Mouse (Mus musculus): ENCODE data around the gene Tspan5. TPM values are rescaled to one million over a fixed set of nuclear protein-coding genes. Genes with fewer than 3 reads are reported as not detected.

Gene Tspan5
- polyA plus RNA-seq, 1 experiment: 3.9 TPM

GRCm38 (mm10) chr3:138770650-138771331 lies 28.8 kb downstream of the Tspan5 start:
- 88% methylated on average over 10 of the region's 10 CpGs for WGBS
- Histone ChIP-seq H3K36me3 (ENCODE audit: control insufficient read depth, insufficient read depth, low read length) (no peaks in the 10 kb centered on the region), H3K27ac (ENCODE audit: insufficient read depth, low read length) (no peak overlapping the region), H3K4me1 (ENCODE audit: control insufficient read depth, insufficient read depth, insufficient read length) (no peaks in the 10 kb centered on the region), H3K4me3 (ENCODE audit: extremely low read depth, insufficient read depth, insufficient read length) (no peak overlapping the region), H3K27me3 (ENCODE audit: control insufficient read depth, insufficient read depth, low read length) (no peaks in the 10 kb centered on the region)
- no peak for DNase-seq (ENCODE audit: low read depth in 1 of 2, low spot score in 2 of 2)
- TF ChIP-seq POLR2A (IDR thresholded peaks at IDR 0.05; ENCODE audit: low read depth, low read length): no peak
- no peak for TF ChIP-seq CTCF (IDR thresholded peaks at IDR 0.05; ENCODE audit: extremely low read depth, insufficient read depth, insufficient read length, insufficient replicate concordance)

DNA sequence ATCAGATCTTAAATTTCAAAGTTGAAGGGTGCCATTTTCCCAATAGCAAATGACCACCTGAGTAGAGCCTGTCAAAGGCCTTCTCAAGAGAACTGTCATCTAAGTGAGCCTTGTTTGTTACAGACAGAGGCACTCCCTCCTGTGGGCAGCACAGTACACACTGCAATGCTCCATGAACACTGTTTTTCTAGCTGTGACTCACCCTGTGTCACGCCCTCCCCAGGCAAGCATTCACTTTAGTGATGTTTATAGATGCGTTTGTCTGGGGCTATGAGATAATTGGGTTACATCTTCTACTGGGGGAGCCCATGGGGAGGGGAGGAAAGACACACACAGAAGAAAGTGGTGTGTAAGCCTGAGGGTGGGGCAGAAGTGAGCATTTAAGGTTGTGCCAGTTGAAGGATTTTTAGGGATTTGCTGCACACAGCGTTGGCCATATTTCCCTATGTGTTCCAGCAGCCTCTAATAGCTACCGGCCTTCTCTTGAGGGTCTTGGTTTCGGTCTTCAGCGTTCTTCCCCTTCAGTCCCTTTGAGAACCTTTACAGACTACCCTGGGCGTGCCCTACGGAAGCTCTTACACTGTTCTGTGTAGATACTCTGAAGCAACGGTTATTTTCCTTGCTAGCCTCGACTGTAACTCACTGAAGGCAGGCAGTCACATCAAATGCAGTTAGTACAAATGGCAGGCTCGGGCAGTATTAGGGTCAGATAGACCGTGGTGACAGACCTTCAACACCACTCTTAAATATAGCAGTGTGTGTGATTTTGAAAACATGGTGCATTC lies 29.7 kb downstream of the Tspan5 start:
- no peak for TF ChIP-seq POLR2A (IDR thresholded peaks at IDR 0.05; ENCODE audit: low read depth, low read length)
- no peak for TF ChIP-seq CTCF (IDR thresholded peaks at IDR 0.05; ENCODE audit: extremely low read depth, insufficient read depth, insufficient read length, insufficient replicate concordance)
- no peaks in the 10 kb centered on the region for H3K4me1 ChIP-seq (ENCODE audit: control insufficient read depth, insufficient read depth, insufficient read length)
- WGBS: 91% methylated on average over 12 of the region's 12 CpGs
- H3K4me3 ChIP-seq (ENCODE audit: extremely low read depth, insufficient read depth, insufficient read length): no peak overlapping the region
- no peak overlapping the region for H3K27ac ChIP-seq (ENCODE audit: insufficient read depth, low read length)
- H3K27me3 ChIP-seq (ENCODE audit: control insufficient read depth, insufficient read depth, low read length): no peaks in the 10 kb centered on the region
- no peak for DNase-seq (ENCODE audit: low read depth in 1 of 2, low spot score in 2 of 2)
- H3K36me3 ChIP-seq (ENCODE audit: control insufficient read depth, insufficient read depth, low read length): no peaks in the 10 kb centered on the region

DNA sequence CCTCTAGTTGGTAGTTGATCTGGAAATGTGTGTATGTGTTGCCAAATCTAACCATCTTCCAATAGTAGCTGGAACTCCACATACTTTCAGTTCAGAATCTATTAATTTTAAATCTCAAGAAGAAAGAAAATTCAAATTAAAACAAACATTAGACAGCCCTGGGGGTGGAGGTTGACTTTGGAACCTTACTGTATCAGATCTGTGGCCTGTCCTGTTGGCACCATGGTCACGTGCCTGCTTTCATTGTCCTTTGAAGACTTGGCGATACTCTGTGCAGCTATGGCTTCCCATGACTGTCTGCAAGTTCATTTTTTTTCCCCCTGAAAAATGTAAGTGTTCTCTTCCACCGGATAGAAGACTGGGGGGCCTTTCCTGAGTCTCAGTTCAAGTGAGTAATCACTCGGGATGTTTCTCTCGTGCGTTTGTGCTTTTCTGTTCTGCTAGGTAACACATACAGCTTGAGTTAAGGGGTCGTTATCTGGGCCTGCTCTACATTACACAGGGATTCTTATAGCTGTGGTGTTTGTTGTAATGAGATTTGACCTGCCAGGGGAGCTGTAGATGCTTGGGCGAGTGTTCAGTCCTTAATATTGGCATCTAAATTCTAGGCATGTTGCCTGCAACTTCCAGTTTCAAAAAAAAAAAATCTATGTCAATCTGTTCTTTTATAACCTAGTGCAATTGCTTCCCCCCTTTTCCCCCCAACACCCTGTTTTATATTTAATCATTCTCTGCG lies 32.0 kb downstream of the Tspan5 start:
- H3K4me3 ChIP-seq (ENCODE audit: extremely low read depth, insufficient read depth, insufficient read length): no peak overlapping the region
- H3K4me1 ChIP-seq (ENCODE audit: control insufficient read depth, insufficient read depth, insufficient read length): no peaks in the 10 kb centered on the region
- no peak overlapping the region for H3K27ac ChIP-seq (ENCODE audit: insufficient read depth, low read length)
- H3K27me3 ChIP-seq (ENCODE audit: control insufficient read depth, insufficient read depth, low read length): no peaks in the 10 kb centered on the region
- no peak for TF ChIP-seq POLR2A (IDR thresholded peaks at IDR 0.05; ENCODE audit: low read depth, low read length)
- no peak for TF ChIP-seq CTCF (IDR thresholded peaks at IDR 0.05; ENCODE audit: extremely low read depth, insufficient read depth, insufficient read length, insufficient replicate concordance)
- H3K36me3 ChIP-seq (ENCODE audit: control insufficient read depth, insufficient read depth, low read length): no peaks in the 10 kb centered on the region
- WGBS: 72% methylated on average over 9 of the region's 9 CpGs
- DNase-seq (ENCODE audit: low read depth in 1 of 2, low spot score in 2 of 2): no peak

DNA sequence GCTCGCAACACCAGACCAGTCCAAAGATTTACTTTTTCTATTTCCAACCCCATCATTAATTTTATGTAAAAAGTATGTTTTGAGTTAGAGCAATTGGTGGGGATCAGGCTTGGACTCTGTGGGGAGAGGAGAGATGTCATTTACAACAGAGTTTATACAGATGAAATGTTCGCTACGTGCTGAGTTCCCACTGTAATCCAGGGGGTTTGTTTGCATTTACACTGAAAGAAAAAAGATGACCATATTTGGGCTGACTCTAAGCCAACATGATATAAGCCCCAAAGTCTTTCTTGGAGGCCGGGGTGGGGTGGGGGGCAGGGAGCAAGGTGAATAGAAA lies 32.6 kb downstream of the Tspan5 start:
- H3K36me3 ChIP-seq (ENCODE audit: control insufficient read depth, insufficient read depth, low read length): no peaks in the 10 kb centered on the region
- no peak overlapping the region for H3K4me3 ChIP-seq (ENCODE audit: extremely low read depth, insufficient read depth, insufficient read length)
- no peak for DNase-seq (ENCODE audit: low read depth in 1 of 2, low spot score in 2 of 2)
- H3K4me1 ChIP-seq (ENCODE audit: control insufficient read depth, insufficient read depth, insufficient read length): no peaks in the 10 kb centered on the region
- 91% methylated on average over 4 of the region's 4 CpGs for WGBS
- no peaks in the 10 kb centered on the region for H3K27me3 ChIP-seq (ENCODE audit: control insufficient read depth, insufficient read depth, low read length)
- TF ChIP-seq POLR2A (IDR thresholded peaks at IDR 0.05; ENCODE audit: low read depth, low read length) (no peak), CTCF (IDR thresholded peaks at IDR 0.05; ENCODE audit: extremely low read depth, insufficient read depth, insufficient read length, insufficient replicate concordance) (no peak)
- no peak overlapping the region for H3K27ac ChIP-seq (ENCODE audit: insufficient read depth, low read length)

- DNase-seq (ENCODE audit: low read depth in 1 of 2, low spot score in 2 of 2): no peak
- H3K36me3 ChIP-seq (ENCODE audit: control insufficient read depth, insufficient read depth, low read length): no peaks in the 10 kb centered on the region
- 87% methylated on average over 7 of the region's 7 CpGs for WGBS
- H3K27ac ChIP-seq (ENCODE audit: insufficient read depth, low read length): no peak overlapping the region
- no peaks in the 10 kb centered on the region for H3K4me1 ChIP-seq (ENCODE audit: control insufficient read depth, insufficient read depth, insufficient read length)
- TF ChIP-seq POLR2A (IDR thresholded peaks at IDR 0.05; ENCODE audit: low read depth, low read length): no peak
- no peak for TF ChIP-seq CTCF (IDR thresholded peaks at IDR 0.05; ENCODE audit: extremely low read depth, insufficient read depth, insufficient read length, insufficient replicate concordance)
- no peak overlapping the region for H3K4me3 ChIP-seq (ENCODE audit: extremely low read depth, insufficient read depth, insufficient read length)
- no peaks in the 10 kb centered on the region for H3K27me3 ChIP-seq (ENCODE audit: control insufficient read depth, insufficient read depth, low read length)
Observed at GRCm38 (mm10) chr3:138775926-138776715, 34.1 kb downstream of the Tspan5 start.

GRCm38 (mm10) chr3:138781492-138781891 lies 39.5 kb downstream of the Tspan5 start:
- no peak overlapping the region for H3K4me3 ChIP-seq (ENCODE audit: extremely low read depth, insufficient read depth, insufficient read length)
- DNase-seq (ENCODE audit: low read depth in 1 of 2, low spot score in 2 of 2): no peak
- no peaks in the 10 kb centered on the region for H3K27me3 ChIP-seq (ENCODE audit: control insufficient read depth, insufficient read depth, low read length)
- H3K4me1 ChIP-seq (ENCODE audit: control insufficient read depth, insufficient read depth, insufficient read length): no peaks in the 10 kb centered on the region
- TF ChIP-seq POLR2A (IDR thresholded peaks at IDR 0.05; ENCODE audit: low read depth, low read length) (no peak), CTCF (IDR thresholded peaks at IDR 0.05; ENCODE audit: extremely low read depth, insufficient read depth, insufficient read length, insufficient replicate concordance) (no peak)
- no peak overlapping the region for H3K27ac ChIP-seq (ENCODE audit: insufficient read depth, low read length)
- 94% methylated on average over 9 of the region's 9 CpGs for WGBS
- H3K36me3 ChIP-seq (ENCODE audit: control insufficient read depth, insufficient read depth, low read length): no peaks in the 10 kb centered on the region
